Mouse (Mus musculus): ENCODE results near the gene Mettl16. TPM values are rescaled to one million over a fixed set of nuclear protein-coding genes. Genes with fewer than 3 reads are reported as not detected.
A peak's percentile ranks its signal among the peaks of the same experiment; 100 is the strongest.

Mettl16 gene
- total RNA-seq, 2 experiments from 2014 or later = 14.0 to 15.1 TPM

- DNase-seq (ENCODE audit: low spot score) = no peak
- intact Hi-C loops (cut with DNase I) = loop anchor here (10.0 kb wide), 1 partner anchor 346 kb away; the partner anchor contains the start of gene Ovca2
Measured at GRCm38 (mm10) chr11:74828965-74829550, 58.4 kb downstream of the Mettl16 start.

DNA sequence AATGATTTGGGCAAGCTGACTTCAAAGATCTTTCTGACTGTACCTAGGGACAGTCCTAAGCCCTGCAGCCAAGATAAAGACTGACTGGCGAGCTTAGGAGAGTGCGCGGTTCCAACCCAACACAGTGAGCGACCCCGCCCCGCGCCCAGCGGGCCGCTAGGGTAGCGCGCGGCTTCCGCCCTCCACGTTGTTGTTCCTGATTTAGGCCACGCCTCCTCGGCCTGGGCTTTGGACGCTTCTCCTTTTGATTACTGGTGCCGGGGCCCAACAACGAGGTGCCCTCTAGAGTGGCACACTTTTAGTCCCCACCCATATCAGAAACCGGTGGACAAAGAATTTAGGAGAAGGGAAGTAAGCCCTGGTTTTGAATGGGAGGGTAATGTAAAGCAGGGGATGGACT lies 59.2 kb downstream of the Mettl16 start:
- intact Hi-C loops (cut with DNase I) = loop anchor here (5.0 to 10.0 kb wide), 3 partner anchors 108 to 1675 kb away; partner anchors contain the start of genes Ovca2 and Pafah1b1

GRCm38 (mm10) chr11:74830256-74831161 lies 59.9 kb downstream of the Mettl16 start, which contains the start of gene Mnt:
Gene Mnt, plus strand, starts transcription at chr11:74830920.
- intact Hi-C loops (cut with DNase I) = loop anchor here (5.0 to 10.0 kb wide), 2 partner anchors 108 to 1674 kb away; partner anchors contain the start of gene Pafah1b1
- peak; percentile 99 for DNase-seq (ENCODE audit: low spot score)

More for the DNA sequence above, 59.2 kb downstream of the Mettl16 start:
- peak; percentile 76 for DNase-seq (ENCODE audit: low spot score)

DNA sequence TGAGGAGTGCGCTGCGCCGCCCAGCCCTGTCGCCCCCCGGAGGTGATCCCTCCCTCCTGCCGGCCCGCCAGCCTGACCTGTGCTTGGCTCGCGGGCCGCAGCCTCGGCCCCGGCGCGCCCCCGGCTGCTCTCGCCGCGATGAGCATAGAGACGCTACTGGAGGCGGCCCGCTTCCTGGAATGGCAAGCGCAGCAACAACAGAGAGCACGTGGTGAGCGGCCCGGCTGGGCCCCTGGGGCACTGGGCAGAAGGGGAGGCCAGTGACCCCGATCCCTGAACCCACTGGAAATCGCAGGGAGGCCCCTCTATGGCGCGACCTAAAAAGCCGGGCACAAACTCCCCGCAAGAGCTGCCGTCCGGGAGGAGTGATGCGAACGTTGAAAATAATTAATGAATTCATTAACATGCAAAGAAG lies 60.6 kb downstream of the Mettl16 start:
- intact Hi-C loops (cut with DNase I) = loop anchor here (5.0 to 10.0 kb wide), 2 partner anchors 109 to 1674 kb away; partner anchors contain the start of gene Pafah1b1
- DNase-seq (ENCODE audit: low spot score) = no peak

DNA sequence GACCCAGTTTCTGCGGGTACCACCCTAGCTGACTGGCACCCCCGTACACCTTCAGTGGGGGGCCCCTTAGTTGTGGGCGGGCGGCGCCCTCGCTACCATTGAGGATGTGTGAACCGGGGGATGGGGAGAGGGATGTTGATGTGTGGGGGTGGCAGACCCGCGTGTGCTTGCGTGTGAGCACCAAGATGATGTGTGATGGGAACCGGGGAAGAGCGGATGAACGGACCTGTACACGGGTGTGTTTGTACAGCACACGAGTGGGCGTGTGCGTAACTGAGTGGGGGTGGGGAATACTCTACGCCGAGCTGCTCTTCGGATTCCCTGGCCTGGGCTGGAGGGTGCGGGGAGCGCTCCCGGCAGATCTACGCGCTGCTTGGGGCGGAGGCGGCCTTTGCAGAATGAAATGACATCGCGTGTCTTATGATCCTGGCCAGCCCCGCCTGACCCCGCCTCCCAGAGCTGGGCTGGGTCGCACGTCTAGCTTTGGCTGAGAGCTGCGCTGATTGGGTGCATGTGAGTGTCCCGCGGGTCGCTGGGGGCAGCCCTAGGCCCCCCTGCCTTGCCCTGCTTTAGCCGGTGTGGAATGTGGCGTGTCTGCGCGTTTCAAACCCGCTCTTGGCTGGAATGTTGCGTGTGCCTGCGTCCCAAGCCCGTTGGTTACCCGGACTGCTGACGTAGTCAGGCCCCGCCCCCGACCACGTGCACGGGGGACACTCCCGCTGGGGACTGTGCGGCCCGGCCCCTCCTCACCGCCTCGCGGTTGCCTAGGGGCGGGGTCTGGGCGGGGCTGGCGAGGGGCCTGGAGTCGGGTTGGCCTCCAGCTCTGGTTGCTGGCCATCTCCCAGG lies 61.2 kb downstream of the Mettl16 start:
- DNase-seq (ENCODE audit: low spot score) = peak; percentile 99
- intact Hi-C loops (cut with DNase I) = loop anchor here (5.0 to 10.0 kb wide), 2 partner anchors 110 to 1673 kb away; partner anchors contain the start of gene Pafah1b1

DNA sequence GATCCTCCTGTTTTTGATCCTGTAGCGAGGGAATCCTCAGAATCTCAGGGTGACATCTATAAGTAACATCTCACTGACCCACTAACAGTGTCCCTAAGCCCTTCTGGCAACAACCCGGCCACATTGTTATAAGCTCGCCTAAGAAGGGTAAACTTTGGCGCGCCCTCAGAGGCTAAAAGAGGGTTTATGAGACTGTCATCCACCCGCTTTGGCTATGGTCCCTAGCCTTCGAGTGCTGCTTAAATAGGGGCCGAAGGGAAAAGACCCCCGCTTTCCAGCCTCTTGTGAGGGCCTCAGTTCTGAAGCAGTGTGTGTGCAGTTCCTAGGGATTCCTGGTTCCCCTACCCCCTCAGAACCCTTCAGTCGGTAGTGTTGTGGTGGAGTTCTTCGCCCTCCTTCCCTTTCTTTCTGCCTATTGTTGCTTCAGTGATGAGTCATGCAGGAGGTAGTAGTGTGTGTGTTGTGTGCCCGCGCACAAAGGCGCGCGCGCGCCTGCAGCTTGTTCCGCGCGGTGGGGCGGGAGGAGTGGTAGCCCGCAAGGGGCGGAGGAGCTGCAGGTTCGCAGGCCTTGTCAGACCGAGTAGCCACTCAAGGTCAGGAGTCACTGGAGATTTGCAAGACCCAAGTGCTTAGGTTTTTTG lies 62.0 kb downstream of the Mettl16 start:
- intact Hi-C loops (cut with DNase I) = loop anchor here (5.0 to 10.0 kb wide), 2 partner anchors 110 to 1672 kb away; partner anchors contain the start of gene Pafah1b1
- peak; percentile 35 for DNase-seq (ENCODE audit: low spot score)

DNA sequence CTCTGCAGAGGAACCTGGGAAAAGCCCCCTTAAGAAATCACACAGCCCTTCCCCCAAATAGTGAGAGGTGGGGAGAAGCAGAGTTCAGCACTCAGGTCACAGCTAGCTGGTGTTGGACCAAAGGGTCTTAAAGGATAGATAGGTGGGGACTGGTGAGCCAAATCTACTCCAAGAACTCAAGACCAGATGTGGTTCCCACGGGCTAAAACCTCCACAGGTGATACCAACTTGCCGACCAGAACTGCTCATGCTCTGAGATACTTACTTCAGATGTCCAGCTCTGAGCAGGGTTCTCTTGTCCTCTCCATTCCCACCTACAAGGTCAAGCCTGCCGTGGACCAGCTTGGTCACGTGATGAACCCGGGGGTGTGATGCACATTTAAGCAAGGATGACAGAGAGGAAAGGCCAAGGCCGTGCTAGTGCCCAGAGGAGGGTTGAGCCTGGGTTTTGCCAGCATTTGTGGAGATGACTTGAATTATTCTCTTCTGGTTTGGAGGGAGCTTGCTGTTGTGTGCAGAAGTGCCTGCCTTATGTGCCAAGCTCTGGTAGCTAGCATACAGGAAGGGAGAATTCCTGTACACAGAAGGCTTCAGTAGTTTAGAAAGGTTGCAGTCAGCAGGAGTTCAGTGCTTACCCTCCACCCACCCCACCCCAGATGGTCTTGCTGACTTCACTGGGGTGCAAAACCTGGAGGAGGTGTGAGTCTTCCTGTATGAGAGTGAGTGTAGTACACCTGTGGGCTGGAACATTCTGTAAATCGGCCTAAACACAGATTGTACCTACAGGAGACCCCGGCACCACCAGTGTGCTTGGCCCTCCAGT lies 63.1 kb downstream of the Mettl16 start:
- no peak for DNase-seq (ENCODE audit: low spot score)
- intact Hi-C loops (cut with DNase I) = loop anchor here (5.0 to 10.0 kb wide), 2 partner anchors 111 to 1671 kb away; partner anchors contain the start of gene Pafah1b1

GRCm38 (mm10) chr11:74834359-74834638 lies 63.7 kb downstream of the Mettl16 start:
- intact Hi-C loops (cut with DNase I) = loop anchor here (5.0 to 10.0 kb wide), 2 partner anchors 112 to 1671 kb away; partner anchors contain the start of gene Pafah1b1

DNA sequence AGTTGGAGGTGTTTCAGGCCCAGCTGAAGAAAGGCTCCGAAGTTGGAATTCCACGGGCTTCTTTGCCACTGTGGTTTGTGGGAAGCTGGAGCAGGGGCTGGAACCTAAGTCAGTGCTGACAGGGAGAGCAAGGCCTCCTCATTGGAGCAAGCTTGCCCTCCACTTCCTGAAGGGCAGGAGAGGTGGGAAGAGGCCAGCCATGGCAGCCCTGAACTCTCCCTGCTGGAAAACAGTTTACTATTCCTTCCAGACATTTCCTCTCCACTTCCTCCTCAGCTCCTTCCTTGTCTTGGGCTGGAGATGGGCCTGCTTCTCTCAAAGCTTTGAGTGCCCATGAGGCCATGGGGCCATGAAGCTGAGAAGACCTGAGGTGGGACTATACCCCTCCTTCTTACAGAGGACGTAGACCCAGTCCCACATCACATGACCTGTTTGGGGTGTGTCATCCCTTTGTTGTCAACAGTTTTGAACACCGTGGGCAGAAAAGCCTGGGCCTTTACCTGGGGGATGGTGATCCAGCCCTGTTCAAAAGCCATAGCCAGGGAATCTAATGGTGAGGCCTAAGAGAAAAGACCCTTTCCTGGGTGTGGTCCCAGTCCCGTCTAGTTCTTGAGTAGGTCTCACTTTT lies 64.1 kb downstream of the Mettl16 start:
- no peak for DNase-seq (ENCODE audit: low spot score)
- intact Hi-C loops (cut with DNase I) = loop anchor here (5.0 to 10.0 kb wide), 2 partner anchors 112 to 1670 kb away; partner anchors contain the start of gene Pafah1b1

More at GRCm38 (mm10) chr11:74834359-74834638, 63.7 kb downstream of the Mettl16 start:
- DNase-seq (ENCODE audit: low spot score) = no peak

- no peak for DNase-seq (ENCODE audit: low spot score)
- intact Hi-C loops (cut with DNase I) = loop anchor here (10.0 kb wide), 1 partner anchor 1669 kb away; no protein-coding TSS in a partner anchor
Measured at GRCm38 (mm10) chr11:74835593-74836224, 65.1 kb downstream of the Mettl16 start.

DNA sequence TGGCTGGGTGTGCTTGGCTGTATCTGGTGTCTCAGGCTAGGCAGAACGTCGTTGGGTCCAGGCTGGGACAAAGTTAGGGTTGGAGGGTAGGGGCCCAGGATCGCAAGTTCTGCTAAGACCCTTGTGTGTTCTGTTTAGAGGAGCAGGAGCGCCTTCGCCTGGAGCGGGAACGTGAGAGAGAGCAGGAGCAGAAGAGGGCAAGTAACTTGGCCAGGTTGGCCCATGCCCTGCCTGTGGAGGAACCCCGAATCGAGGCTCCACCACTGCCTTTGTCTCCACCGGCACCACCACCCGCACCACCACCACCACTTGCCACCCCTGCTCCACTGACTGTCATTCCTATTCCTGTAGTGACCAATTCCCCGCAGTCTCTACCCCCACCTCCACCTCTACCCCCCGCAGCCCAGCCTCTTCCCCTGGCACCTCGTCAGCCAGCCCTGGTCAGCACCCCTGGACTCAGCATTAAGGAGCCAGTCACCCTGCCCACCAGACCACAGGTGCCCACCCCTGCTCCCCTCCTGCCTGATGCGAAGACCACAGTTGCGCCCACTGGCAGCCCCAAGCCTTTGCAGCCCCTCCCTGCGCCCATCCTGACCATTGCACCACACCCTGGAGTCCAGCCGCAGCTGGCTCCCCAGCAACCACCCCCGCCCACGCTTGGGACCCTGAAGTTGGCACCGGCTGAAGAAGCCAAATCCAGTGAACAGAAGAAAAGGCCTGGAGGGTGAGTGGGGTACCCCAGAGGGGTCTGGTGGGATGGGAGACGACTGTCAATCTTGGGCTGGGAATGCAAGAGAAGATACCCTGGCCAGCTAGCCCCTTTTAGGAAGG lies 65.8 kb downstream of the Mettl16 start:
- DNase-seq (ENCODE audit: low spot score) = no peak
- intact Hi-C loops (cut with DNase I) = loop anchor here (10.0 kb wide), 1 partner anchor 1668 kb away; no protein-coding TSS in a partner anchor

GRCm38 (mm10) chr11:74837056-74837693 lies 66.5 kb downstream of the Mettl16 start:
- no peak for DNase-seq (ENCODE audit: low spot score)
- intact Hi-C loops (cut with DNase I) = loop anchor here (10.0 kb wide), 1 partner anchor 1668 kb away; no protein-coding TSS in a partner anchor

GRCm38 (mm10) chr11:74837694-74838431 lies 67.2 kb downstream of the Mettl16 start:
- intact Hi-C loops (cut with DNase I) = loop anchor here (10.0 kb wide), 1 partner anchor 1667 kb away; no protein-coding TSS in a partner anchor

GRCm38 (mm10) chr11:74838441-74838840 lies 67.8 kb downstream of the Mettl16 start:
- peak; percentile 95 for DNase-seq (ENCODE audit: low spot score)
- intact Hi-C loops (cut with DNase I) = loop anchor here (10.0 kb wide), 1 partner anchor 1666 kb away; no protein-coding TSS in a partner anchor

More at GRCm38 (mm10) chr11:74837694-74838431, 67.2 kb downstream of the Mettl16 start:
- peak; percentile 95 for DNase-seq (ENCODE audit: low spot score)

DNA sequence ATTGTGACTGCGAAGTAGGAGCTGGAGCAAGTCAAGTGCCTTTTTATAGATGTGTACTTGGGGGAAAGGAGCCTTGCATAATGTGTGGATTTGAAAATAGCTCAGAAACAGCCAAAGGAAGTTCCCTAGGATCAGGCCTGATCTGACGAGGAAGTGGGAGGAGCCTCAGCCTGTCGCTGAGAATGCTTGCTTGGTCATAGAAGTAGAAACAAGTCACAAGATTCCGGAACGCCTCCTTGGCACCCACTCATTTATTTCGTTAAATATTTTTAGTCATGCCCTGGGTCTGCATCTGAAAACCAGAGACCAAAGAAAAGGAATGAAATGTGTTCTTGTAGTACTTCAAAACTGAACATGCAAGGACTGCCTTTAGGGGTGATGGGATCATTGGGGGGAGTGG lies 68.3 kb downstream of the Mettl16 start:
- peak; percentile 68 for DNase-seq (ENCODE audit: low spot score)

More for the DNA sequence above, 68.3 kb downstream of the Mettl16 start:
- intact Hi-C loops (cut with DNase I) = loop anchor here (10.0 kb wide), 1 partner anchor 1666 kb away; no protein-coding TSS in a partner anchor

Measured in heart, postnatal 25 days (tissue).